Mouse (Mus musculus) urinary bladder, postnatal 14 days (tissue): ENCODE results near the gene Urgcp.

ENCODE experiments used
- DNase-seq: peaks from one replicate; pipeline ENCODE4 v3.0.0; 2021; ENCODE audit warnings: low spot score

Urgcp gene

GRCm38 (mm10) chr11:5715179-5715578 lies 47.0 kb downstream of the Urgcp start:
- DNase-seq: no peak

GRCm38 (mm10) chr11:5707530-5708353 lies 54.4 kb downstream of the Urgcp start:
- peak; percentile 91 for DNase-seq

GRCm38 (mm10) chr11:5706874-5707529 lies 55.2 kb downstream of the Urgcp start:
- peak; percentile 35 for DNase-seq

GRCm38 (mm10) chr11:5705972-5706371 lies 56.2 kb downstream of the Urgcp start:
- DNase-seq: no peak

- no peak for DNase-seq
Observed at GRCm38 (mm10) chr11:5703341-5703740, 58.8 kb downstream of the Urgcp start.

GRCm38 (mm10) chr11:5702957-5703332 lies 59.2 kb downstream of the Urgcp start:
- no peak for DNase-seq

- DNase-seq: no peak
Observed at GRCm38 (mm10) chr11:5702271-5702956, 59.8 kb downstream of the Urgcp start.

- no peak for DNase-seq
Observed at GRCm38 (mm10) chr11:5701821-5702220, 60.4 kb downstream of the Urgcp start.

GRCm38 (mm10) chr11:5701300-5701699 lies 60.9 kb downstream of the Urgcp start:
- no peak for DNase-seq

GRCm38 (mm10) chr11:5700808-5701207 lies 61.4 kb downstream of the Urgcp start:
- no peak for DNase-seq

GRCm38 (mm10) chr11:5691775-5692174 lies 70.4 kb downstream of the Urgcp start:
- DNase-seq: peak; percentile 48

- no peak for DNase-seq
Observed at GRCm38 (mm10) chr11:5684283-5684682, 77.9 kb downstream of the Urgcp start.

GRCm38 (mm10) chr11:5682541-5682940 lies 79.6 kb downstream of the Urgcp start:
- no peak for DNase-seq
